Mouse (Mus musculus): ENCODE results near the gene Trim17.
A peak's percentile ranks its signal among the peaks of the same experiment; 100 is the strongest.

The Trim17 gene

GRCm38 (mm10) chr11:58968551-58968950 is 14.1 kb downstream of the Trim17 start:
- DNase-seq (ENCODE audit: low spot score in 2 of 2), result no peak

GRCm38 (mm10) chr11:58969027-58969426 is 14.5 kb downstream of the Trim17 start:
- DNase-seq (ENCODE audit: low spot score in 2 of 2), result no peak

DNA sequence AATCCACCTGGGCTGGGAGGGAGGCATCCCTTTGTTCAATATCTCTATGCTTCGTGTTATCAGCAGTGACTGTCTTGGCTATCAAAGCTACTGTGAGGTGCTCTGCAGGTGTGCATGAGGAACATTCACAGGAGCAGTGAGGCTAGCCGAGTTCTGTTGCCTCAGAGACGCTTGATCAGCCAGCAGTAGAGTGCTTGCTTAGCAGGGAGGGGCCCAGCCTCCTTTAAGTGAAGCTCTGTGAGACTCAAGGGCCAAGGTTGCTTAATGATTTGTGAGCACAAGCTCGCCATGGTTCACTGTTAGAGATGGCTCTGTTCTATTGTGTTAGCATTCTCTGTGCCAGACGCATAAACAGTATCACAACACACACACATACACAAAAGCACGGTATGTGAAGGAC is 15.2 kb downstream of the Trim17 start:
- no peak for DNase-seq (ENCODE audit: low spot score in 2 of 2)

DNA sequence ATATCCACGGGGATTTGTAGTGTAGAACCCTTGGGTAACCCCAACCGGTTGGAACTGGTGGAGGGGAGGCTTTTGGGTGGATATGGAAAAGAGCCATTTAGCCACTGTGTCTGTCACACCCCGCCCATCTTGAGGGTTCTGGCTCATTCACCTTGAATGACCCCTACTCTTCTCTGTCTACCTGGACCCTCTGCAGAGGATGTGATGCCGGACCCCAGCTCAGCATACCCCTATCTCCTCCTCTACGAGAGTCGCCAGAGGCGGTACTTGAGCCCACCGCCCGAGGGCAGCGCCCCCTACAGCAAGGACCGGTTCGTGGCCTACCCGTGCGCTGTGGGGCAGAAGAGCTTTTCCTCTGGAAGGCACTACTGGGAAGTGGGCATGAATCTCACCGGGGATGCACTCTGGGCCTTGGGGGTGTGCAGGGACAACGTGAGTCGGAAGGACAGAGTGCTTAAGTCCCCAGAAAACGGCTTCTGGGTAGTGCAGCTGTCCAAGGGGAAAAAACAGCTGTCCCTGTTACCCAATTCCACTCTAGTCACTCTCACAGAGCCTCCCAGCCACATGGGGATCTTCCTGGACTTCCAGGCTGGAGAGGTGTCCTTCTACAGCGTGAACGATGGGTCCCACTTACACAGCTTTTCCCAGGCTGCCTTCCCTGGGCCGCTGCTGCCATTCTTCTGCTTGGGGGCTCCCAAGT is 16.5 kb downstream of the Trim17 start:
- no peak for DNase-seq (ENCODE audit: low spot score in 2 of 2)

- DNase-seq (ENCODE audit: low spot score in 2 of 2), result no peak
These were observed 17.3 kb downstream of the Trim17 start for GRCm38 (mm10) chr11:58971796-58972195.

- no peak for DNase-seq (ENCODE audit: low spot score in 2 of 2)
These were observed 19.9 kb downstream of the Trim17 start for GRCm38 (mm10) chr11:58974414-58974813.

DNA sequence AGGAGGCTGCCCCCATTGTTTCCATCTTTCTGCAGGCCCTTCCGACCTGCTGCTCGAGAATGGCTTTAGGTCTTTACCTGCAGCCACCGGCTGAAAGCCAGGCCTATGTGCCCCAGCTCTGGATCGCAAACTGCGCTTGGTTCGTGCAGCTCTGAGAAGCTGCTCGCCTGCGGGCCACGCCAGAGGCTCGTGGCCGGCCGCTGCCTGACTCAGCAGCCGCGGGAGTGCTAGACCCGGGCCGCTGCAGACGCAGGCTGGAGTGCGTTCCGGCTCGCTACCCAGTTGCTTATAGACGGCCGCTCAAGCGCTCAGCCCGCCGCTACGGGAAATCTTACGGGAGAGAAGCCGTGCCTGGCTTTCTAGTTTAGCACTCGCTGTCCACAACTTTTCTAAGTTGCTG is 22.7 kb downstream of the Trim17 start:
- DNase-seq (ENCODE audit: low spot score in 2 of 2), result peak in 1 of 2 experiments; percentile 52

DNA sequence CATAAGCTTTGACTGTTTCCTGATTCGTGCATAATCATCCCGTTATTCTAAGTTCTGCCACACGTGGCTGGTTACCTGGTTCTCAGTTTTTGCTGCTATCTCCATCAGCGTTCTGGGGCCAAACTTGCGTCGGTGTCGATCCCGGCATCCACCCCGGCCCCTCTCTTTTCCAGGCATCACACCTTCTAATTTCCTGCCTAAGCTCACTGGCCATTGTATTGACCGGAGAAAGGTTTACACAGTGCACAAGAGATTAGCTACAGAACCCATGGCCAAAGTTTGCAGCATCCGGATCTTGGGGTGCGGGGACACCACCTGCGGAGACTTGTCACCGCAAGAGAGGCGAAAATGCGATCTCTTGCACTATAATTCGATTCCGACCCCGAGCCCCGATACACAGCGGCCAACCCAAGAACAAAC is 23.1 kb downstream of the Trim17 start:
- DNase-seq (ENCODE audit: low spot score in 2 of 2), result no peak

- peak; percentile 38 to 50 for DNase-seq (ENCODE audit: low spot score in 2 of 2)
These were observed 23.7 kb downstream of the Trim17 start, which contains the start of gene Trim11 for GRCm38 (mm10) chr11:58978027-58978705. Gene Trim11, plus strand, starts transcription at chr11:58978093.

- DNase-seq (ENCODE audit: low spot score in 2 of 2), result no peak
These were observed 24.2 kb downstream of the Trim17 start for GRCm38 (mm10) chr11:58978706-58979030.

- no peak for DNase-seq (ENCODE audit: low spot score in 2 of 2)
These were observed 24.7 kb downstream of the Trim17 start for GRCm38 (mm10) chr11:58979183-58979582.

- DNase-seq (ENCODE audit: low spot score in 2 of 2), result no peak
These were observed 25.2 kb downstream of the Trim17 start for GRCm38 (mm10) chr11:58979661-58980060.

DNA sequence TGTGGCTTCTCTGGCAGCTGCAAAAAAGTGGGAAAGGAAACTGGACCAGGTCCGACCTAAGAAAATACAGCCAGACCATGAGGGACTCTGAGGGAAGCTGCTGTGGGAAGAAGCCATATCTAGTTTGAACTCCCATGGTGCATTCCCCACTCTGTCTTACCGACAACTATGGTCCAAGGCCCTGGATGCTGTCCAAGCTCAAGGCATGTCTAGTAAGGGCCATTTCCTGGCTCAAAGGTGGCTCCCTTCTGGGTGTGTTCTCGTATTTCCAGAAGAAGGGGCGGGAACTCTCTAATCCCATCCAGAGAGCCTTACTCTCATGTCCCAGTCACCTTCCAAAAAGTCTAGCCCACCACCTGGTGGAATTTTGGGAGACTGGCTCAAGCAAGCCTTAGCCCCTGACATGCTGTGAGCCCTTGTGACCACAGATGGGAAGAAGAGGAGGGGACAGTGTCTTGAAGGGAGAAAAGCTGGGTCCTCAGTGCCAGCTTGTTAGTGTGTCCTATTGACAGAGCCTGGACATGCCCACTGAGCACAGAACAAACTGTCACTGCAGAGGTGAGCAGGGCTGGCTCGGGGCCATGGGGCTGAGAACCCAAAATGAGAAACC is 26.0 kb downstream of the Trim17 start:
- DNase-seq (ENCODE audit: low spot score in 2 of 2), result no peak

DNA sequence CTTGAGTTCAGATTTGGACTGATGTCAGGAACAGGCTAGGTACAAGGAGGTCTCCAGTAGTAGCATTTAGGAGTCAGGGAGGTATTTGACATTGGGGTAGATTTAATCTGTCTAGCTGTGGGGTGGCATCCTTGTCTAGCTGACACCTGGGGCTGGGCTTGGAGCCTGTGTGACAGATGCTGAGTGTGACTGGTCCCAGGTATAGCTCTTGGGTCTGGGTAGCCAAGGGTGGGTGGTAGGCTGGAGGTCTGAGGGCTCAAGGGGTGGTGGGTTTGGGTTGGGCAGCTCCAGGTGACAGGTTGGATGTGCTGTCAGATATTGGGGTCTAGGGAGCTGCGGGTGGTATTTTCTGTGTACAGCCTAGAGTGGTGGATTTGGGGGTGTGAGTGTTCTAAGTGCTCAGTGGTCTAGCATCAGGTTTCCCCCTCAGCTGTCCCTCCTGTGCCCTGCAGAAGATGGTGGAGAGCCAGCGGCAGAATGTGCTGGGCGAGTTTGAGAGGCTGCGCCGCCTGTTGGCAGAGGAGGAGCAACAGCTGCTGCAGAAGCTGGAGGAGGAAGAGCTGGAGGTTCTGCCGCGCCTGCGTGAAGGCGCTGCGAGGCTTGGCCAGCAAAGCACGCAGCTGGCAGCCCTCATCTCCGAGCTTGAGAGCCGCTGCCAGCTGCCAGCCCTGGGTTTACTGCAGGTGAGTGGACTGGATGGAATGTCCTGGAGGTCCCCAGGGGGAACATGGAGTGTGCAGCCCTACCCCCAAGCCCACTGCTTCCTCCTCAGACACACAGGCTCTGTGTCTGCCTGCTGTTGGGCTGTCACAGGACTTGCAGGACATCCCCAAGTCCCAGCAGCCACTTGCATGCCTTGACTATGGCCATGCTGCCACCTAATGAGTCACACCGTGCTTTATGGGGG is 27.3 kb downstream of the Trim17 start:
- DNase-seq (ENCODE audit: low spot score in 2 of 2), result peak; percentile 59 to 74

DNA sequence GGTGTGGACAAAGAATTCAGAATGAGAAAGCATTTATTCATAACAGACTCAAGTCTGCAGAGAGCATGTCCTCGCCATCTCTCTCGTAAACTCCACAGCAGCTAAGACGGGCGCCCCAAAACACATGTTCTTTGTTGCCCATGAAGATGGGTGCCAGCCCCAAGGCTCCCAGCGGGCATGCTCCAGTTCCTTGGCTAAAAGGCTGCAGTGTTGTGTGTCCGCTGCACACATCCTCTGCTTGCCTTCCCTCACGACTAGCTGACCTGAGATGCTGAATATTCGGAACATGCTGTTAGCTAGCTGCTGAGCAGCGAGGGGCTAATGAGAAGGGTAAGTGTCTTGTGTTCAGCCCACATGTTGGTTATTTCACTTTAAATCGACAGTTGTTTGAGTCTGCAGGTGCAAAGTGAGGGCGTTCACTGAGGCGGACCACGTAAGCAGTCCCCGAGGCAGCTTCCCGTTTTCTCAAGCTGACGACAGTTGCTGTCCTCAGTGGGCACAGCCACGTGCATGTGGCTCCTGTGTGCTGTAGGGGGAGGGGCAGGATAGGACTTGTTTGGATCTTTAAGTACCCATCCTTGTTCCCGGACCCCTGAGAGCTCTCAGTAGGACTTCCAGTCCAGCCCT is 28.1 kb downstream of the Trim17 start:
- peak in 1 of 2 experiments; percentile 47 for DNase-seq (ENCODE audit: low spot score in 2 of 2)

DNA sequence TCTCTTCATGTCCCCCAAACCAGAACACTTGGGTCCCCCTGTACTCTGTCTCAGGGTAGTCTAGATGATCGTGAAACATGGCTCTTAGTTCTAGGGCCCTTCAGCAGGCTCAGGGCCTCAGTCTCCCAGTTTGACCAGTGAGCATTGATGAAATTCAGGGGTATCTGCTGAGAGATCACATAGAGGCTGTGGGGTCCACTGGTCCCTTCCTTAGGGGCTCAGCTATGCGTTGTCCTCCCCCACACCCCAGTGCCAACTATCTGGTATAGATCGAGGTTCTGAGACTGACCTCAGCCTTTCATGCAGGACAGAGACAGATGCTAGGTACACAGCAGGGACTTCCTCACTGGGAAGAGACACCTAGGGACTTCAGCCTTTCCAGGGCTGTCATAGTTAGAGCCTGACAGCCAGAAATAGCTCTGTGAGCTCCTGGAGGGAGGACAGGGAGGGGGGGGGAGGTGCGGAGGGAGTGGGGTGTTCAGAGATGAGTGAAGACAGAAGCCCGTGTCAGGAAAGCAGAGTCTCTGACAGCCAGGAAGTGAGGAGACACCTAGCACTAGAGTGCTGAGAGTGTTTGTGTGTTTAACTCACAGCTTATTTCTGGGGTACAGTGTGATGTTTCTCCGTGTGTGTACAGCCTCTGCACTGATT is 29.3 kb downstream of the Trim17 start:
- DNase-seq (ENCODE audit: low spot score in 2 of 2), result no peak

GRCm38 (mm10) chr11:58984657-58985056 is 30.2 kb downstream of the Trim17 start:
- DNase-seq (ENCODE audit: low spot score in 2 of 2), result no peak

DNA sequence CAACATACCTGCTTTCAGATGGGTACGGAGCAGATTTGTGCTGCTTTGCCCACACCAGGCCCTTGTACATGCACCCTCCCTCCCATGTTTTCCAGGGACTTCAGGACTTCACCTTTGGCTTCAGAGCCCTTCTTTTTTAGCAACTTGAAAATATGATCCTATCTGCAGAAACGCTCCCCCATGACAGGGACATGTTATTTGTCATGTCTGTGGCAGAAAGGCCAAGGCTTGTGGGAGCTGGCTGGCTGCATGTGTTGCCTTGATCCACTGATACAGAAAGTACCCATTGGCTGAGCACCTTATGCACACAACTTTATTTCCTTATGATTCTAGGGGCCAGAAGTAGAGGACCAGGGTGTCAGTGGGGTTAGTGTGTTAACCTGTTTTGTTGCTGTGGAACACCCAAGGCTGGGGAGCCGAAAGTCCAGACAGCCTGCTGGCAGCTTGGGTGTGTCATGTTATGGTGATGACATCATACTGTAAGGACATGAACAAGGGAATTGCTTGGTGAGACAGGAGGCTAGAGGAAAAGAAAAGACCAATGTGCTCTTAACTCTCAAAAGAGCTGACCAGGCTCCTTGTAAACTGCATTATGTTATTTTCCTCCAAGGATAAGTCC is 30.9 kb downstream of the Trim17 start:
- no peak for DNase-seq (ENCODE audit: low spot score in 2 of 2)

GRCm38 (mm10) chr11:58989166-58989565 is 34.7 kb downstream of the Trim17 start:
- no peak for DNase-seq (ENCODE audit: low spot score in 2 of 2)

DNA sequence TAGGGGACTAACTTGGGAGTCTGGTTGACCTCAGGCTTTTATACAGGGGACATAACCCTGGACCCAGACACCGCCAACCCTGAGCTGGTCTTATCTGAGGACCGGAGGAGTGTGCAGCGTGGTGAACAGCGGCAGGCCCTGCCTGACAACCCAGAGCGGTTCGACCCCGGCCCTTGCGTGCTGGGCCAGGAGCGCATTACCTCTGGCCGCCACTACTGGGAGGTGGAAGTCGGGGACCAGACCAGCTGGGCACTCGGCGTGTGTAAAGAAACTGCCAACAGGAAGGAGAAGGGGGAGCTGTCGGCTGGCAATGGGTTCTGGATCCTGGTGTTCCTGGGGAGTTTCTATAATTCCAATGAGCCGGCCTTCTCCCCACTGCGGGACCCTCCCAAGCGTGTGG is 35.7 kb downstream of the Trim17 start:
- no peak for DNase-seq (ENCODE audit: low spot score in 2 of 2)

GRCm38 (mm10) chr11:58990794-58991193 is 36.3 kb downstream of the Trim17 start:
- no peak for DNase-seq (ENCODE audit: low spot score in 2 of 2)
